Mouse (Mus musculus) liver (tissue): Measurements from ENCODE around the gene Syce1l.

Source experiments
- DNase-seq: peaks from one replicate; pipeline ENCODE4 v3.0.0-alpha.2; 2020; ENCODE audit warnings: mixed read lengths

Syce1l gene

GRCm38 (mm10) chr8:113642926-113643325, at the start of gene Syce1l:
Gene Syce1l (plus strand): TSS chr8:113643213.
- DNase-seq, result no peak

- DNase-seq, result no peak
Observed at GRCm38 (mm10) chr8:113598401-113598800, 44.6 kb upstream of the Syce1l start.

- DNase-seq, result no peak
Observed at GRCm38 (mm10) chr8:113632634-113633033, 10.4 kb upstream of the Syce1l start.

- DNase-seq, result no peak
Observed at GRCm38 (mm10) chr8:113634161-113634560, 8.9 kb upstream of the Syce1l start.

GRCm38 (mm10) chr8:113634670-113635591, 8.1 kb upstream of the Syce1l start, which contains the start of gene Mon1b:
Gene Mon1b (plus strand): TSS chr8:113635587.
- DNase-seq, result peak; percentile 95

- peak; percentile 88 for DNase-seq
Observed at GRCm38 (mm10) chr8:113635592-113636279, 7.3 kb upstream of the Syce1l start.

GRCm38 (mm10) chr8:113636280-113636628, 6.8 kb upstream of the Syce1l start:
- no peak for DNase-seq

- DNase-seq, result no peak
Observed at GRCm38 (mm10) chr8:113640357-113640756, 2.7 kb upstream of the Syce1l start.

GRCm38 (mm10) chr8:113643479-113644210, 632 bp downstream of the Syce1l start:
- DNase-seq, result no peak

GRCm38 (mm10) chr8:113645220-113645619, 2.2 kb downstream of the Syce1l start:
- DNase-seq, result no peak

GRCm38 (mm10) chr8:113652450-113652849, 9.4 kb downstream of the Syce1l start:
- DNase-seq, result no peak

GRCm38 (mm10) chr8:113653151-113653550, 10.1 kb downstream of the Syce1l start:
- DNase-seq, result no peak

GRCm38 (mm10) chr8:113656154-113656553, 13.1 kb downstream of the Syce1l start:
- DNase-seq, result no peak

- no peak for DNase-seq
Observed at GRCm38 (mm10) chr8:113656681-113657298, 13.8 kb downstream of the Syce1l start.

- no peak for DNase-seq
Observed at GRCm38 (mm10) chr8:113660128-113660527, 17.1 kb downstream of the Syce1l start.

- peak; percentile 50 for DNase-seq
Observed at GRCm38 (mm10) chr8:113664544-113664943, 21.5 kb downstream of the Syce1l start.

GRCm38 (mm10) chr8:113665036-113665435, 22.0 kb downstream of the Syce1l start:
- no peak for DNase-seq

GRCm38 (mm10) chr8:113665951-113666350, 22.9 kb downstream of the Syce1l start:
- no peak for DNase-seq

GRCm38 (mm10) chr8:113666714-113667432, 23.9 kb downstream of the Syce1l start:
- DNase-seq, result no peak

GRCm38 (mm10) chr8:113669924-113670323, 26.9 kb downstream of the Syce1l start:
- DNase-seq, result no peak

GRCm38 (mm10) chr8:113672599-113673255, 29.7 kb downstream of the Syce1l start:
- no peak for DNase-seq
